Mouse (Mus musculus) right cerebral cortex, postnatal 36 days (tissue): ENCODE results near the gene Nxpe3.
A peak's percentile ranks its signal among the peaks of the same experiment; 100 is the strongest.
"Not testable (repeated sequence)": the region's sequence is repeated elsewhere in the genome, so short reads cannot be mapped to it uniquely, and the experiment has no call there.

Experiments
- DNase-seq, 2 experiments: peaks; one replicate each; pipeline ENCODE4 v3.0.0; 2022; ENCODE audit warnings: low spot score in 2 of 2, mixed read lengths in 1 of 2

Nxpe3 gene

DNA sequence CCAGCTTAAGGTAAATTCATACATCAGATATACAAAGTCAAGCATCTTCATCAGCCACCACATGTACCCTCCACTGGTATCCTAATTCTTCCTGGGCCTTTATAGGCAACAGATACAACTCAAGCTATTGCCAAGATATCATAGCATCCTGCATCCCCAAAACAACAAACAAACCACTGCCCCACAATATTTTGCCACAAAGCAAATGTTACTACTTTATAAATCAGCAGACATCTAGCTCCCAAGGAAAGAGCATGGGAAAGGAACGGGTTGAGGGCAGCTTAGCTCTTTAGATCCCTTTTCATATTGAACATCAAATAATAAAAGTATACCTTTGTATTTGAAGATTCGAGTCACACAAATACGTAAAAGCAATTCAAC, 57.0 kb downstream of the Nxpe3 start:
- no peak for DNase-seq

DNA sequence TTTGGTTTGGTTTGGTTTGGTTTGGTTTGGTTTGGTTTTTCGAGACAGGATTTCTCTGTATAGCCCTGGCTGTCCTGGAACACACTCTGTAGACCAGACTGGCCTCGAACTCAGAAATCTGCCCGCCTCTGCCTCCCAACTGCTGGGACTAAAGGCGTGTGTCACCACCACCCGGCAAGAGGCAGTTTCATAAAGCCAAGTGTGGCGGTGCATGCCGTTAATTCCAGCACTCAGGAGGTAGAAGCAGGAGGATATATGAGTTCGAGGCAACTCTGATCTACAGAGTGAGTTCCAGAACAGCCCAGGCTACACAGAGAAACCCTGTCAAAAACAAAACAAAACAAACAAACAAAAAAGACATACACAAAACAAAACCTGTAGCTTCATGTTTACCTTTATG, 57.4 kb downstream of the Nxpe3 start:
- not testable (repeated sequence) for DNase-seq

DNA sequence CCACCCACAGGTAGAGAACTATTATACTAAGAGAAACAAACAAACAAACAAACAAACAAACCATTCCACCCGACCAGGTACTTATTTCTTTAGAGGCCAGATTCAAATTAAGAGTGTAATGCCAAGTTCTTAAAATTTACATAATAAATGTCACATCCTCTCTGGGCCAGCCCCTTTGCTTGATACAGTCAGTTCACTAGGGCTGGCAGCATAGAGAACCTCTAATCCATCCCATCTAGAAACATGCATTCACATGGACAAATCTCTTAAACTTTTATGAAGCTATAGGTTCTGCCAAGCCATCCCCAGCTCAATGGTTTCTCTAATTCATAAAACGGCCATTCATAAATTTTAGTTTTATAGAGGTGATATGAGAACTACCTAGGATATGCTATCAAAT, 57.9 kb downstream of the Nxpe3 start:
- no peak for DNase-seq

DNA sequence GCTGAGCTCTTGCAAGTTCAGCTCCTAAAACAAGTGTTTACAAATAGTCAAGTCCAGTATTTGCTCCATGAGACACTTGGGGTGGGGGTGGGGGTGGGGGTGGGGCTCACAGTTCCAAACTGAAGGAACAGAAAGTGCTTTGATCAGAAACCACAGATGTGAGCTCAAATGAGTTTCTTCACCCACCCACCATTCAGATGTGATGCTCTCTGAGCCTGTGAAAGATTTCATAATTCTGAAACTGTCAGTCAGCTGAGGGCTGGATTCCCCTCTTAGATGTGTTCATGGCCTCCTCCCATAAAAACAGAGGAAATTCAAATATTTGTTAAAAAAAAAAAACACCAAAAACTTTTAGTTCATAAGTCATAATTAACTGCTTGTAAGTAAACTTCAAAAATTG, 59.3 kb downstream of the Nxpe3 start:
- no peak for DNase-seq

DNA sequence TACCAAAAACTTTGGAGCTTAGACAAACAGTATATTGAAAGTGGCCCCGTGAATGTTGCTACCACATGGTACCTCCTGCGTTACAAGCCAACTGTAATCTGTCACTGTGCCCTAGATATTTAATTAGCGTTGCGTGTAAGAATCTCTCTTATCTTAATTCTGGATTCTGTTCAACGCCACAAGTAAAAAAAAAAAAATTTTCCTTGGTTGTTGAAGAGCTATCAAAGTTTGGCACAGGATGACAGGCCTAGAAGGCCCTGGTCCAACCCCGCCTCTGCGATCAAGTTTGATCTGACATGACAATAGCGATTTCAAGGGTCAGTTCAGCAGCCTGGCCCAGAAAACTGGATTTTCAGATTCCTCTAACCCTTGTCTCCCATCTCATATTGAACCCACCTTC, 62.5 kb downstream of the Nxpe3 start:
- no peak for DNase-seq

DNA sequence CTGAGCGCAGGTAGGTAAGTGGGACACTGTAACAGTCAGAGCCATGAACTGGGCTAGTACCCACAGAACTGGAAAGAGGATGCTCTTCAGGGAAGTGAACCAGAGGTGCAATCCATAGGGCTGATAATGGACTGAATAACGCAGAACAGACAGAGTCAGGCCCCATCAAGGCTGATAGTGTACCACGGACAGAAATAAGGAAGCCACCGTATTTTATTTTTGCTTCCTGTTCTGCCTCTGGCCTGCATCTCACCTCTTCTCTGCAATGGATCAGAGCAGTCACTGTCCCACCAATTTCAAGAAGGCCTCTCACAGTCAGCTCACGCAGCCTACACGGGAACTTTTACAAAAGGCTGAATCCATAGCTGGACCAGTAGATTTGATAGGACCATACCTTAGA, 63.0 kb downstream of the Nxpe3 start:
- no peak for DNase-seq

DNA sequence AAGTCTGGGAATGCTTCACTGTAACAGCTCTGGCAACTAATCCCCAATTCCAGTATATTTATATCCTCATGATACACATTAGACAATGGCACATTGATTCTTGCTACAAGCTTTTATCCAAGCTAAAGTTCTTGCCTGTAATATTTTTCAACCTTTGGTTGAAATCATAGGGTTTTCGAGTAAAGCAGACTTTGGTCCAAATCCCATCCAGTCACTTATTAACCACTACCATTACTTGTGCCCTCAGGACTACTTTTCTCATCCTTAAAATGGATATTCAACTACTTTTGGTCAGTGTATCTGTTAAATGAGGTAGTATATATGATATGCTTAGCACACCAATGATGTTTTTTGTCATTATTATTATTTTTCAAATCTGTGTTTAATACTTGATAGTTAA, 63.6 kb downstream of the Nxpe3 start:
- no peak for DNase-seq

DNA sequence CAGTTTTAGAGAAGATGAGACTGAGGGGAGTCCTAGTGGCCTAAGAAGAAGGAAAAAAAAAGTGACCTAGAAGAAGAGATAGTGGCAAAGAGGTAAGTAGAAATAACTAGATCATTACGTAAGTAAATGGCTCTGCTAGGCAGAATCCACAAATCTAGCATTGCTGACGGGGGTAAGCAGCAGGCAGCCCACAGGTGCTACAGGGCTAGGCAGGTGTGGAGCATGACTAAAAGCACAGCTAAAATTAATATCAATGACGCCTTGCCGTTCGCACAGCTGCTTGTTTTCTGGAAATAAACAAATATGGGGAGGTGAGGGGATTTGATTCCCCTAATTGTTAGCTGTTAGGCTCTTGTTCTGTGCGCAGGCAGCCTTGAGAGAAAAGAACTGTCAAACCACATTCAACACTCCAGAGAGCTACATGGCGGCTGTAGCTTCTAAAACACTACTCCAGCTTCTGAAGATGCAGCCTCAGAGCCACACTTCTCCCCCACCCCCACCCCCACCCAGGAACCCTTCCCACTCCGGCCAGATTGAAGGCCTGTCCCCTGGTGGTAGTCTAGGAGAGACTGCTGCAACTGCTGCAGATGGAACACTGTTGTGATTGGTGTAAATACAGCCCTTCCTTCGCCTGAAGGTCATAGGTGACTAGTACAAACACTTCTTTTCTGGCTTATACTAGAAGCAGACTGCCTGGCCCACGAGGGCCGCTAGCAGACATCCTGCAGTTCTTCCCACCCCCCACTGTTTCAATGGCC, 71.5 kb downstream of the Nxpe3 start:
- DNase-seq = no peak

DNA sequence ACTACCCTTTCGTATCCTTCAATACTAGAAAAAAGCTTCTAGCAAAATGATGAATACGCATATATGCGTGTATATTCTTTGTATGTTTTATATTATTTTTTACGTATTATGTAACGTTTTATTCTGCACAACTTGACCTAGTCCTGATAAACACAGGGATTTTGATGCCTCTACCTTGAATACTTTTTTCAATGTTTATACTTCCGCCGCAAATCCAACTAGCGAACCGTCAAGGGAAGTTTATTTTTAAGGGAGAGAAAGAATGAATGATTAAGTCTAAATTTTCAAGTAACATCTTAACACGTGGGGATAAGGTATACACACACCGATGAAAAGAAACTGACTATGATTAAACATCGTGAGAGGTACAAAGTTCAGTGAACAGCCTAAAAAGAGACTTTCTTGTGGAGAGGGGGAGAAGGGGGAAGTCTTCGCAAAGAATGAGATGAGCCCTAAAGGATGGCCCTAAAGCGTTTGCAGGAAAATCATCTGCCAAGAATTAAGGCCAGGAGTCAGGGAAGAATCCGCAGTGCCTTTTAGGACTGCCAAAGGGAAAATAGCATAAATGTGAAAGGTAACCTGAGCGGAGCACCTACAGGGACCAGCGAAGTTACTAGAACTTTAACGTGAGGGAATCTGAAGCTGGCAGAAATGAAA, 72.2 kb downstream of the Nxpe3 start:
- no peak for DNase-seq

DNA sequence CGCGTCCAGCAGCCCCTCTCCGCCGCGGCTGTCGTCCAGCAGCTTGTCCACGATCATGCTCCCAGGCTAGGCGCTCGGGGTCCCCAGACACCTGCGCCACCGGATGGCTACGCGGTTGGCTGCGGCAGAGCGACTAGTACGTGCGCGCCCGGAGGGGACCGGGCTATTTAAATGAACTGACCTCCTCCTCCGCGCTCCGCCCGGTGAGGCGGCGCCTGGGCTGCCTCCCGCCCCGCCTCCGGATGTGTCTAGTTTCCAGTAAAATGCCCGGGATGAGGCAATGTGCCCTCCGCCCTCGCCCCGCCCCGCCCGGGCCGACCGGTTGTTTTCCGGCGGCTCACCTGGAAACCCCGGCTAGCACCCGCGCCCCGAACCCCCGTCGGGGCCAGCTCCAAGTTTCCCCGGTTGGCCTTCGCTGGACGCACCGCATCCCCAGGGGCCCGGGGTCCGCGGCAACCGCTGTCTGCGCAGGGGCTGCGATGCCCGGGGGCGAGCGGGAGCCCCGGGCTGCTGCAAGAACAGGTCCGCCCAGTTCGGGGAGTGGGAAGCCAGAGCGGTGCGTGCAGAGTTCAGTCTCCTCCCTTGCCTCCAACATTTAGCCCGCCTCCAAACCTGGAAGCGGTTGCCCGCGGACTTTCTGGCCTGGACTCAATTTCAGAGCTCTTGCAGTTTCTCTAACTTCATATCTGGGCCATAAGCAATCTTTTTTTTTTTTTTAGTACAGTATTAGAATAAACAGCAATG, 72.9 kb downstream of the Nxpe3 start:
- peak; percentile 76 for DNase-seq

DNA sequence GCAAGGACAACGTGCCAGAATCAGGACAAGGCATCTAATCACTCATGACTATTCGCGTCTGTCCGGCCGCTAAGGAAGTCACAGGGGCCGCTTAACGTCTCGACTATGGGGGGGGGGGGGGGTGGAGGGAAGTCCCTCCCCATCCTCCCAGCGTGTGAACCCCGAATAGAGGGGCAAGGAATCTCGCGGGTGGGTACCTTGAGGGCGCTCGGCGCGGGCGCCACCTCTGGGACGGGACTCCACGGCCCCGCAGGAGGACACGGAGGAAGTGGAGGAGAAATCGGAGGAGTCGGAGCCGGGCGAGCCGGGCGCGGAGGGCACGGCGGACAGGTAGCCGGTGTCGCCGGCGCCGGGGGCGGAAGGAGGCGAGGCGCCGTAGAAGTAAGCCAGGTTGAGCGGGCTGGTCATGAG, 73.5 kb downstream of the Nxpe3 start:
- DNase-seq = no peak

DNA sequence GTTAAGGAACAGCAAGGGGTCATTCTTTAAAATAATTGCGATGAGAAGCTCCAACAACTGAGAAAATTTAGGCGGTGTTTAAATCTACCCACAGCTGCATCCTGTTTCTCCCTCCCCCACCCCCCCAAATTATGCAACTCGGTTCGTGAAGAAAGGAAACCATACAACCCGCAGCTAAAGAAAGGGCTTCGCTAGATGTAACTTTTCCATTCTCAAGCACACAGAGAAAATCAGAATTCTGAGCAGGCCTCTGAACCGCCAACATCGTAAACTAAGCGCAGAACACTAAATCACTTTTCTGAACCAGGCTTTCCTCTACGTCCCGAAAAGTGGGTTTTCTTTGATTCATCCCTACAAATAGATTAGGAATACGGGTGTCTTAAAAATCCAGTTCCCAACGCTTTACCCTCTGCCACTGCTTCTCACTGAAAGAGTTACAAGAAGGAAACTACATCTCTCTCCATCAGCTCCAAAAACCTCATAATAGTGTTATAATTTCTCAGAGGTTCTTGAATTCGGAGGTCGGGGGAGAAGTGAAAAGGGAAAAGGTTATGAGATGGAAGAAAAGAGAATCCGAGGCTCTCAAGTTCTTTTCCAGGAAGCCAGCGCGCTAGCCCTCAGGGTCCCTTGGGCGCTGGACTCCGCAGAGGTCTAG, 74.0 kb downstream of the Nxpe3 start:
- no peak for DNase-seq

DNA sequence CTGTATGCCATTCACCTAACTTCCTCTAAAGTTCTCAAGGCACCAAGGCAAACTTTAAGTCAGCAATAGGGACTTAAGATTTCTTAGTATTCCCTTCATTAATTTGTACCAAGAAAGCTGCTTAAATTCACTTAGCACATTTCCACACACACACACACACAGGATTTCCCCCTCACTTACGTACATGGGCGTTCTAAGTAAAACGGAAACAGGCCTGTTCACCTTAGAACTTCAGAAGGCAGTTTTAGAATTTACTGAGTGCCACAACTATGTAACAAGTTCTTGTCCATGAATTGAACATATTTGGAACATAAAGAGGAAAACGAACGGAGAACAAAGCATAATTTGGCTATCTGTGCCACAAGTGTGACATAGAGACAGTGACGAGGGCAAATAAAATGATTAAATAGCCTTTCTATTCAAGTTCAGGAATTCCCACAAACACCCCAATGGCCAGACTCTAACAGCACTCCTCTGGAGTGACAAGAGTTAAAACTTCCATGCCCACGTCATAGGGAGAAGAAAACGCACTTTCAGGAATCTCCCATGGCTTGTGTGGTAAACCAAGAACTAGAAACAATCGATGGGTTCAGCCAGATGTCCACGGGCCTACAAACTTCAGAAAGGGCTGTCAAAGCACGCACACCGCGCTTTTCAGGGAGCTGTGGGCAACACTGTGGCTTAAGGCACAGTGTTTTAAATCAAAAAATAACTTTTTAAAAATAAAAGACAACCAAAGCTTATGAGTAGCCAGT, 74.7 kb downstream of the Nxpe3 start:
- no peak for DNase-seq

DNA sequence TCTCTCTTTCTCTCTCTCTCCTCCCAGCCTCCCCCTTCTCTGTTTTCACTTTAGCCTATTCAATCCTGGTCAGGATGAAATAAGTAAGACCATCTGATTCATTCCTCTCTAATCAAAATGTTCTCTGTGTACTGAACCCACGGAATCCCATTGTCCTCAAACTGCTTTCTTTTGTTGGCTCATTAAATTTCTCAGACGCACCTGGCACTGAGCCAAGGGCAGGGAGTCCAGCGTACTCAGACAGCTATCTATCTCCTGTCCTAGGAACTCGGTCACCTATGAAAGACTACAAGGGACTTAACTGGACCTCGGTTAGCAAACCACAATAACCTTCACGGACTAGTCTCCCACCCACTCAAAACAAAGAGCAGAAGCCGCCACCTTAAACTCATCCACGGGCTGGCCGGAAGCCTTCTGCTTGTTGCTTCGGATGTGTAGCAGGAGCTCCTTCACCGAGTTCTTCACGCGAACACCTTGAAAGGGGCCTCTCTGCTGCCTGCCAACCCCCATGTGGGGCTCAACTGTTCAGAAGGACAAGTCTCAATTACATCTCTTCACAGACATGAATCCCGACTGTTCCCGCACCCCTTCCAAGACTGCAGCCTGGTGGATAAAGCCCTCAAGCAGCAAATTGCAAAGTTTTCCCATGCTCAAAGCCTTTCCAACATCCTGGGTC, 75.8 kb downstream of the Nxpe3 start:
- no peak for DNase-seq

DNA sequence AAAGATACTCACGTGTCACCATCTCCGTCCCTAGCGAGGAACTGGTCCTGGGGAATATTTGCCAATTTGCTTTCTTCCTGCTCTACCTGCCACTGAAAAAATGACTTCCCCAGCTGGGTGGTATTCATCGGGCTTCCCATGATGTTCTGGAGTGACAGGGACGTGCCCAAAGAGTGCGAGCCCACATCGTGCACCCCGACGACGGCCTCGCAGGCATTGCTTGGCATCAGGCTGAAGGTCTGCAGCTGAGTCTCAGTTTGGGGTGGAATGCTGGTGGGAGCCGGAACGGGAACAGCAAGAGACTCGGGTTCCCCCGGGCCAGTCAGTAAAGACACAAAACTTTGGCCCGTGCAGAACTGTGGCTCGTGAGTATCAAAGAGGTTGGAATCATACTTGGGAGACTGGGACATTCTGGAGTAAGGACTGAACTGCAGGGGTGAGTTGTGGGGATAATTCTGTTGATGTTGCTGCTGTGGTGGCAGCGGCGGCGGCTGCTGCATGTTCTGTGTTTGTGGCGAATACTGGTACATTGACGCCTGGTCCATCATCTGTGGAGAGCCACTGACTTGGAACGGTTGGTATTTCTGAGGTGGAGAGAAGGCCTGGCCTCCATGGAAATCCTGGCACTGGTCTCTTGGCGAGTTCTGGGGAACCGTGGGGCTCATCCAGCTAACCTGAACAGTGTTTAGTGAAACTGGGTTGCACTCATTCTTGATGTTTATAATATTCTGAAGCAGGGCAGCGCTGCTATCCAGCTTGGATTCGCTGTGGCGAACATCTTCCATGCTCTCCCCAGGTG, 77.2 kb downstream of the Nxpe3 start:
- DNase-seq = no peak

DNA sequence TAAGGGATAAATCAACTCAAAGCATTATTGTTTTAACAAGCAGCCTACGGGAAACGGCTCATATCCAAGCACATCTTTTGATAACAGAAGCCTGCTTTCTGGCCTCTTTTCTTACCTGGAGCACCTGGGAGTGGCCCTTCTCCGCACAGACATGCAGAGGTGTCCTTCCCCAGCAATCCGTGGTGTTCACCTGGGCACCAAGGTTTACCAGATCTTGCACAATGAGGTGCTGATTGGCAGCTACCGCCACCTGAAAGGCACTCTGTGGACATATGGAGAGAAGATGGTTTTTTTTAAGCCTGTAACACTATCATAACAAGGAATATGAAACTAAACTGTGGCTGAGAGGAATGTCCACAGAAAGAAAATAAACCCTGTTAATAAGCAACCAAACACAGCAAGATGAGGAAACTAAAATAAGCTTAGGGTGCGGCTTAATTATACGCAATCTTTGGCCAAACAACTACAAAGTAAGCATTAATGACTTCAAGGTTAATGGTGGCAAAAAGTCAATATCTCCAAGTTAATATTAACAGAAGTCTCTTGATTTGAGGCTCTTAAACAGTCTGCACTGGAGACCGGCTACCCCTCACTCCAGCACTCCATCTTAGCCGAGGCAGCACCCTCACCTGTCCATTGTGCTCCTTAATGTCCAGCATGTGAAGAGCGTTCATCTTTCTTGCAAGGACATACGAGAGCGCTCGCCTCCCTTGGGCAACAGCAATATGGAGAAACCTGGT, 78.7 kb downstream of the Nxpe3 start:
- no peak for DNase-seq

DNA sequence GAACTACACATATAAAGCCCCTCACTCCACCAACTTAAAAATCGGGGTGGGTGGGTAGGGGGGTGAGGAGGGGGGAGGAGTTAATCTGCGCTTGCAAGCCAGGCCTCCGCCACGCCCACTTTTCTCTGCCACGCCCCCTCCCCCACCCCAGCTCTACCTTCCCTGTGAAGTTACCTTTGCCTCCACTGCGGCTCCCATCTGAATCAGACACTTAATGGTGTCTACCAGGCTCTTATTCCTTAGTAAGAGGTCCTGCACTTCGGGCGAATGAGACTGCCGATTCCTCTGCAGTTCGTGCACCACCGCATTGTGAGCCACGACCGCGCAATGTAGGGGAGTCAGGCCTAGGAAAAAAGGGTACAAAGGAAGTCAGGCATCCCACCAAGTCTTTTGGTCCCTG, 79.6 kb downstream of the Nxpe3 start:
- DNase-seq = no peak

DNA sequence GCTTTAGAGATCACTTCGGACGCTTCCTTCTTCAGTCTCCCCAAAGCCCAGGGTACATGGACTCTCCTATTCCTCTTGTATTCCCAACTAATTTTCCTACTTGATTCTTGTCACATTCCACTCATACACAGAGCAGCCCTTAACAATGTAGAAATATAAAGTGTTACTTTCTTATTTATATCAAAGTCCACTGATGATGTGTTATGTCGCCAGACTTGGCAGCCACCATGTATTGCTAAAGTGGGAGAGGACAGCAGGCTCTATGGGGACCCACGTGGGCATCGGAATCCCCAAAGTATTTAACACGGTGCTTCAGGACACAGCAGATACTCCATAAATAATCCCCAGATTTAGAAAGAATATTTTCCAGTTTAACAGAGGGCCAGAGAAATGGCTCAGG, 80.4 kb downstream of the Nxpe3 start:
- DNase-seq = no peak

DNA sequence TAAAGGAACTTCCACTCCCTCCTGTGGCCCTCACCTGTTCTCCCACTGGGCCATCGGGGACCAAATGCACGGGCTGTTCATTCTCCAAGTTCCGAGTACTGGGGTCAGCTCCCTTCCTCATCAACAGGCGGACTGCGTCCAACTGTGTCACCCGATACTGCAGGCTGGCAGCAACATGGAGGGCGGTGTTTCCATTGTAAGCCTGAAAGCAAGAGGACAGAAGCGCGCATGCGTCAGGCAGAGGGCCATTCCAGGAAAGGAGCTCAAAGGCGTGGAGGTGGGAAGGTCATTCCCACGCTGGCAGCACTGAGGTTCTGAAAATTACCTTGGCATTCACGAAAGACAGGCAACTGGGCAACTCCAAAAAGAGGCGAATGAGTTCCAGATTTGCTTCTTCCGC, 81.2 kb downstream of the Nxpe3 start:
- no peak for DNase-seq

DNA sequence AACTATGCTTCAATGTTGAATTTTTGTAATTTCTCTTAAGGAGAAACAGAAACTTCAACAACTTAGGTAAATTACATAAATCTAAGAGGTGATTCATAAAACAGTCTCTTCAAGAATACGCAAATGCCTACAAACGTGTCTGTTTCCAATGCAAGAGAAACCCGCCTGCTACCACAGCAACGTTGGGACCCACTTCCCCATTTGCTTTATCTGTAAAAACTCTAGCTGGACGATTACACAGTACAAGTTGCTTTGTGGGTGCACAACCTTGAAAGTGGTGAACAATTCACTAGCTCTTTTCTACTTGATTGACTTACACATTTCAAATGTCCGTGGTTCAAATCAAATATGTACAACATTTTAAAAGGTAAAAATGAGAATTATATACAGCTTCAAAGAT, 83.3 kb downstream of the Nxpe3 start:
- no peak for DNase-seq
